Mouse (Mus musculus) embryonic facial prominence, embryonic 11.5 days (tissue): Measurements from ENCODE around the gene Mark4. TPM values are rescaled to one million over a fixed set of nuclear protein-coding genes. Genes with fewer than 3 reads are reported as not detected.

Experiments
- ATAC-seq: fragments of 200-750 bp; cut with Nextera tagmentation; replicated peaks from 2 replicates; pipeline ENCODE4 v1.8.0; 2017; ENCODE audit warnings: low read depth; ENCODE audit not compliant: insufficient number of reproducible peaks, low FRiP score, low TSS enrichment
- DNase-seq: peaks from one replicate; pipeline ENCODE4 v3.0.0-alpha.2; 2015; ENCODE audit warnings: low spot score
- H3K27ac ChIP-seq: fragments of 300-500 bp; sonication (generic); replicated peaks from 2 replicates; pipeline ENCODE4 v1.5.1; 2014; ENCODE audit warnings: mild to moderate bottlenecking, low read depth, low read length, control low read depth
- H3K27me3 ChIP-seq: fragments of 300-500 bp; sonication (generic); 2 replicates; pipeline ENCODE4 v1.6.1; 2014; ENCODE audit warnings: mild to moderate bottlenecking, low read length, moderate library complexity, mixed read lengths; ENCODE audit not compliant: control insufficient read depth, insufficient read depth
- H3K36me3 ChIP-seq: fragments of 300-500 bp; sonication (generic); replicated peaks from 2 replicates; pipeline ENCODE4 v1.6.1; 2014; ENCODE audit warnings: low read depth, mild to moderate bottlenecking, low read length, moderate library complexity, mixed read lengths; ENCODE audit not compliant: control insufficient read depth, insufficient read depth
- H3K4me1 ChIP-seq: fragments of 300-500 bp; sonication (generic); 2 replicates; pipeline ENCODE4 v1.6.1; 2014; ENCODE audit warnings: low read length, mixed read lengths; ENCODE audit not compliant: control insufficient read depth, insufficient read depth
- H3K4me2 ChIP-seq: fragments of 300-500 bp; sonication (generic); 2 replicates; pipeline ENCODE4 v1.6.1; 2014; ENCODE audit warnings: low read depth, mild to moderate bottlenecking, control low read depth, low read length, moderate library complexity
- H3K4me3 ChIP-seq: fragments of 300-500 bp; sonication (generic); 2 replicates; pipeline ENCODE4 v1.5.1; 2014; ENCODE audit warnings: low read depth, low read length, control low read depth
- H3K9ac ChIP-seq: fragments of 300-500 bp; sonication (generic); replicated peaks from 2 replicates; pipeline ENCODE4 v1.6.1; 2014; ENCODE audit warnings: mild to moderate bottlenecking, control low read depth, low read length
- H3K9me3 ChIP-seq: fragments of 300-500 bp; sonication (generic); replicated peaks from 2 replicates; pipeline ENCODE4 v1.6.1; 2016; ENCODE audit warnings: mild to moderate bottlenecking, low read length, inconsistent platforms, mixed read lengths; ENCODE audit not compliant: control insufficient read depth
- WGBS: fragments of 180-500 bp; shearing (Covaris S2); extraction: QIAGEN DNeasy Blood & Tissue Kit; methylation state at CpG from one replicate; pipeline ENCODE4 v1.1.7; 2014; 5-methylcytosine and 5-hydroxymethylcytosine counted together
- polyA plus RNA-seq: library from polyadenylated mRNA; unstranded; fragments of >200 nt; fragmentation: Nextera tagmentation; extraction: Ambion mirVana; gene quantifications from 2 replicates; pipeline ENCODE4 v1.2.1, GENCODE M21; 2014

Mark4 gene
- polyA plus RNA-seq, result 7.9 and 8.6 TPM in 2 replicates

GRCm38 (mm10) chr7:19458591-19459111 is at the start of gene Mark4:
Gene Mark4 (minus strand): TSS chr7:19458821.
- Histone ChIP-seq H3K4me3 (peak within 1 kb of the TSS; percentile 91), H3K4me1 (no peaks in the 10 kb centered on the region; the same call in 1 of the 2 replicates), H3K27ac (peak within 1 kb of the TSS; percentile 68), H3K4me2 (peak within 1 kb of the TSS; percentile 76), H3K9me3 (no peaks in the 10 kb centered on the region), H3K9ac (peak within 1 kb of the TSS; percentile 84), H3K27me3 (no peaks in the 10 kb centered on the region), H3K36me3 (no peaks in the 10 kb centered on the region)
- DNase-seq (peak; percentile 90), ATAC-seq (peak; percentile 80)
- 0% methylated on average over 24 of the region's 42 CpGs for WGBS

DNA sequence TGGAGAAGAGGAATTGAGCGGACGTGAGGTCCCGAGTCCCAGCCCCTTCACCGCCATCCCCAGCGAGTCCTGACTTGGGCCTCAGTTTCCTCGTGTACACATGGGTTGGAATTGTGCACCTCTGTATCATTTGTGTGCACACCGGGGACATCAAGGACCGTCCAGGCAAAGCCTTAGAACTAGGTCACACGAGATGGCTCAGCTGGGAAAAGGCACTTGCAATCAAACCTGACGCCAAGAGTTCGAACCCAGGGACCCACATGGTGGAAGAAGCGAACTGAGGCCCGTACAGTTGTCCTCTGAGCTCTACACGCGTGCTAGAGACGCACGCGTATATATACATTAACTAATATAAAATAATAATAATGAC is 49.0 kb upstream of the Mark4 start:
- Histone ChIP-seq H3K9me3 (no peaks in the 10 kb centered on the region), H3K27ac (peak overlapping the region; percentile 17; the same call in 1 of the 2 replicates), H3K4me3 (peak overlapping the region; percentile 77), H3K36me3 (no peaks in the 10 kb centered on the region), H3K27me3 (no peaks in the 10 kb centered on the region), H3K9ac (peak overlapping the region; percentile 77), H3K4me1 (no peaks in the 10 kb centered on the region; the same call in 1 of the 2 replicates), H3K4me2 (peak overlapping the region; percentile 96)
- ATAC-seq (no peak), DNase-seq (no peak)
- WGBS, result 4% methylated on average over 18 of the region's 18 CpGs

DNA sequence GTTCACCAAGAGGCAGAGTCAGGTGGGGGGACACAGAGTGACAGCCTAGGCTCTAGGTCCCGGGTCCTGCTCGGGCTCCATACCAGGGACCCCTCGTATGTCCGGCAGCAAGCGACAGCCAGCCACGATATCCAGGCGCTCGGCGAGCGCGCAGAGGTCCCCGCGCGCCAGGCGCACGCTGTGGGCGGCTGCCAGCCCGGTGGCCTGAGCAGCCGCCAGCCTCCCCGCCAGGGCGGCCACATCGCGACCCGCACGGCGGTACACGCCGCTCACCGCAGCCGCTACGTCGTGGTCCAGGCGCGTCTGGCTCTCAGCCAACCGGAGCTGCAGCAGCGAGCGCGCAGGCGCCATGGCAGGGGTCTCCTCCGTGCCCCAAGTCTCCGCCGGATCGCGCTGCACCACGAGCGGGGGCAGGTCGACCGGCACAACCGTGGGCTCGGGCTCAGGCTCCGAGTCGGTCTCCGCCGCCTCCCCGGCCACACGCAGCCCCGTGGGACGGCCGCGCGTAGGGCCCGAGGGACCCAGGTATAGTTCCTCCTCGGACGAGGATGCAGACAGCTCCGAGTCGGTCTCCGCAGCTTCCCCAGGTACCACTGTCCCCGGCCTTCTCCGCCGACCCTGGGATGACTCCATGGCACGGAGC is 48.5 kb upstream of the Mark4 start:
- H3K4me3 ChIP-seq, result peak overlapping the region; percentile 77
- ATAC-seq, result peak; percentile 42; the same call in 1 of the 2 replicates
- 1% methylated on average over 71 of the region's 71 CpGs for WGBS

DNA sequence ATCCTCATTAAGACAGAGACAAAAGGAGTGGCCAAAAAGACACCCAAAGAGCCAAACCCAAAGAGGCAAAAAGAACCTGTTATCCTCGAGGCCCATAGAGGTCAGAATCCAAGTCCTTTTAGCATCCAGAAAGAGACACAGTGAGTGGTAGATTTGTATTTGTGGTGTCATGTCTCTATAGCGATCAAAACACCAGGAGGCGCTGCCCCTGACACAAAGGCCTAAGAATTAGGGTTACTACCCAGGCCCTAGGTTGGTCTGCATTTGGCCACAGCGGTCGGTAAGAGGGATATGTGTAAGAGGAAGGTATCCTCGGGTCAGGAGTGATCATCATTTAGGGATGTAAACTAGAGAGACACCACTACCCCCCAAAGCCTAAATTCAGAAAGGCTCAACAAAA is 47.7 kb upstream of the Mark4 start:
- Histone ChIP-seq H3K4me3 (peak overlapping the region; percentile 77; the same call in 1 of the 2 replicates), H3K9ac (peak overlapping the region; percentile 77; the same call in 1 of the 2 replicates), H3K4me2 (no peak overlapping the region; the same call in 1 of the 2 replicates), H3K27ac (no peak overlapping the region), H3K4me1 (no peaks in the 10 kb centered on the region; the same call in 1 of the 2 replicates), H3K9me3 (no peaks in the 10 kb centered on the region), H3K27me3 (no peaks in the 10 kb centered on the region), H3K36me3 (no peaks in the 10 kb centered on the region)
- WGBS, result 21% methylated on average over 6 of the region's 6 CpGs
- ATAC-seq (no peak), DNase-seq (peak; percentile 36)

More for the DNA sequence above, 48.5 kb upstream of the Mark4 start:
- peak overlapping the region; percentile 77 for H3K9ac ChIP-seq
- no peaks in the 10 kb centered on the region for H3K36me3 ChIP-seq
- H3K4me2 ChIP-seq, result peak overlapping the region; percentile 96
- H3K9me3 ChIP-seq, result no peaks in the 10 kb centered on the region
- H3K27me3 ChIP-seq, result no peaks in the 10 kb centered on the region
- H3K27ac ChIP-seq, result peak overlapping the region; percentile 17; the same call in 1 of the 2 replicates
- H3K4me1 ChIP-seq, result no peaks in the 10 kb centered on the region; the same call in 1 of the 2 replicates
- DNase-seq, result peak; percentile 78

- no peaks in the 10 kb centered on the region for H3K9me3 ChIP-seq
- 37% methylated on average over 5 of the region's 5 CpGs for WGBS
- no peaks in the 10 kb centered on the region for H3K36me3 ChIP-seq
- DNase-seq (peak; percentile 72), ATAC-seq (no peak)
- H3K4me3 ChIP-seq, result no peak overlapping the region
- no peak overlapping the region for H3K4me2 ChIP-seq
- H3K4me1 ChIP-seq, result no peaks in the 10 kb centered on the region
- no peak overlapping the region for H3K9ac ChIP-seq
- H3K27ac ChIP-seq, result no peak overlapping the region
- H3K27me3 ChIP-seq, result no peaks in the 10 kb centered on the region
Observed at GRCm38 (mm10) chr7:19503481-19504068, 45.0 kb upstream of the Mark4 start.

DNA sequence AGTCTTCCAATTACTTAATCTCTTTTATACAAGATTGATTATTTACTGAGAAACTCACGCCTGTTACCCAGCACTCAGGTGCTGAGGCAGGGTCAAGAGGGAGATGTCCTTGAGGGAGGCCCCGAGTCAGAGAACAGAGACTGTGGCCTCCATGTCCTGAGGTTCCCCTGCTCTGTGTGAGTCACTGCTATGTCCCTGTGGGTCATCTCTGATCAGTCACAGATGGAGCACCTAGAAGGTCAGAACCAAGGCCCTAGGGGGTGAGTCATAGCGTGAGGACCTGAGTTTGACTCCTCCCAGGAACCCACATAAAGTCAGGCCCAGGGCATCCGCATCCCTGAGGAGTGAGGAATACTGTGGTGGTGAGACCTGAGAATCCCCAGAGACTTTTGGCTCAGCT is 43.0 kb upstream of the Mark4 start:
- Histone ChIP-seq H3K4me2 (no peak overlapping the region), H3K4me1 (no peaks in the 10 kb centered on the region), H3K4me3 (no peak overlapping the region), H3K27ac (no peak overlapping the region), H3K9ac (no peak overlapping the region), H3K27me3 (no peaks in the 10 kb centered on the region), H3K36me3 (no peaks in the 10 kb centered on the region), H3K9me3 (no peaks in the 10 kb centered on the region)
- DNase-seq, result no peak
- WGBS, result 61% methylated on average over 4 of the region's 4 CpGs
- ATAC-seq, result no peak

DNA sequence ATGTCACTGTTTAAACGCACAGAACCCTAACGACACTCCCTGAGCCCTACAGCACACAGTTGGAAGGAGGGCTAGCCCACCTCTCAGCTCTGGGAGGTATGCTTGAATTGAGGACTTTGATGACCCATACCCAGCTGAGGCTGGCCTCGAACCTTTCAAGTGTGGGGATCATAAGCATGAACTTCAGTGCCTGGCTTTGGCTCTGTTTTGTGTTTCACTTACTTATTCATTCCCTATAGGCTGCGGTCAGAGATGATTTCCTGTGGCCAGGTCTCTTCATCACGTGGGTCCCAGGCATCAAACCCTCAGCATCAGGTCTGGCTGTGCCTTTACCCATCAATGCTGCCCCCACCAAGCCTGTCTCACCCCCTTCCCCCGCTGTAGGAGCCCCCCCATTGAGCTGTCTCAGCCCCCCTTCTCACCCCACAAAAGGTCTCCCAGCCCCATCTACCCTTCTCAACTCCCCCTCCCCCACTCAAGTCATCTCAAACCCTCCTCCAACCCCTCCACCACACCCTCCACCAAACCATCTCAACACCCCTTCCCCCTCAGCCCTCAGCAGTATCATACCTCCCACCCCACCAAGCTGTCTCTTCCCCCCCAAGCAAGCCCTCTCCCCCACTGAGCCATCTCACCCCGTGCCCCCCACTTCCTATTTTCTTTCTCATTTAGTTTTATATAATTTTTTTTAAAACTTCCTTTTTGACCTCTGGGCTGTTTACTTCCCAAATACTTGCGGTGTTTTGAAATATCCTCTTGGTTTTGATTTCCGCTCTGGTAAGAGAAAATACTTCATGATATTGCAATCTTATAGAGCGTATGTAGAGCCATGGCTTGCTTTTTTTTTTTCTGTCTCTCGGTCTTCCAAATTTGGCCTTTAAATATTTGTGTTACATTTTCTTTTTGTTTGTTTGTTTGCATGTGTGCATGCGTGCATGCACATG is 42.1 kb upstream of the Mark4 start:
- no peak overlapping the region for H3K9ac ChIP-seq
- H3K27ac ChIP-seq, result no peak overlapping the region
- no peaks in the 10 kb centered on the region for H3K36me3 ChIP-seq
- H3K4me3 ChIP-seq, result no peak overlapping the region
- WGBS, result 70% methylated on average over 12 of the region's 12 CpGs
- H3K4me2 ChIP-seq, result no peak overlapping the region
- H3K4me1 ChIP-seq, result no peaks in the 10 kb centered on the region
- ATAC-seq, result no peak
- DNase-seq, result no peak
- H3K27me3 ChIP-seq, result no peaks in the 10 kb centered on the region
- no peaks in the 10 kb centered on the region for H3K9me3 ChIP-seq
